ENCODE assay signal across 15 mouse cellular contexts in genomic region chr8:88928675-88929377, GRCm38 (mm10).
DNase-seq lines count a peak whose midpoint lies in the region; ATAC-seq lines count a peak whose summit lies in the region.
"Had no signal": no experiment of that assay in that cellular context is flagged by ENCODE, and none has a peak within 500 bp of the region (broad histone marks: within the 10 kb centered on the region; RNA-seq: fewer than 3 reads in every experiment).

No protein-coding gene starts in this region.

- H3K27me3 ChIP-seq in embryonic facial prominence, embryonic 13.5 days, result peaks cover 8% of the 10 kb centered on the region; the same call in 1 of the 2 replicates
- H3K27me3 ChIP-seq in limb, embryonic 13.5 days, result peaks cover 44% of the 10 kb centered on the region
- H3K27me3 ChIP-seq: liver, embryonic 13.5 days had no signal

- H3K4me1 ChIP-seq in embryonic facial prominence, embryonic 13.5 days, result peaks cover 16% of the 10 kb centered on the region
- peaks cover 27% of the 10 kb centered on the region for H3K4me1 ChIP-seq in limb, embryonic 13.5 days
- H3K4me1 ChIP-seq: liver, embryonic 13.5 days had no signal

- 16% methylated on average over 7 of the region's 7 CpGs for WGBS in embryonic facial prominence, embryonic 13.5 days
- 11% methylated on average over 7 of the region's 7 CpGs for WGBS in limb, embryonic 13.5 days

- no peak overlapping the region for H3K9ac ChIP-seq in embryonic facial prominence, embryonic 13.5 days
- H3K9ac ChIP-seq in limb, embryonic 13.5 days, result no peak overlapping the region
- H3K9ac ChIP-seq: liver, embryonic 13.5 days had no signal

- ATAC-seq in embryonic facial prominence, embryonic 13.5 days (ENCODE audit: insufficient number of reproducible peaks, insufficient read depth, low FRiP score, low TSS enrichment, low read depth), result no peak
- peak; percentile 76 for ATAC-seq in limb, embryonic 13.5 days (ENCODE audit: low FRiP score, low read depth)
- no peak for ATAC-seq in megakaryocyte, adult 5-6 weeks (ENCODE audit: poor library complexity, severe bottlenecking)
- ATAC-seq: midbrain, embryonic 16.5 days had no signal

- no peaks in the 10 kb centered on the region for H3K9me3 ChIP-seq in embryonic facial prominence, embryonic 13.5 days
- H3K9me3 ChIP-seq in limb, embryonic 13.5 days, result no peaks in the 10 kb centered on the region
- H3K9me3 ChIP-seq: liver, embryonic 13.5 days had no signal

- H3K36me3 ChIP-seq in embryonic facial prominence, embryonic 13.5 days, result no peaks in the 10 kb centered on the region
- no peaks in the 10 kb centered on the region for H3K36me3 ChIP-seq in limb, embryonic 13.5 days
- H3K36me3 ChIP-seq: G1E; liver, embryonic 13.5 days had no signal

- H3K27ac ChIP-seq in embryonic facial prominence, embryonic 13.5 days, result peak overlapping the region; percentile 1; the same call in 1 of the 2 replicates
- H3K27ac ChIP-seq in limb, embryonic 13.5 days, result peak overlapping the region; percentile 52; the same call in 1 of the 2 replicates
- H3K27ac ChIP-seq: liver, embryonic 13.5 days had no signal

- peak; percentile 35 for DNase-seq in embryo, embryonic 11 days
- no peak for DNase-seq in embryo, embryonic 10.5 days (ENCODE audit: low spot score)
- peak; percentile 25 to 50 for DNase-seq in layer of hippocampus, postnatal 10 days (ENCODE audit: low spot score in 2 of 2)
- DNase-seq in layer of hippocampus, adult 9-10 months (ENCODE audit: low spot score), result no peak
- DNase-seq in heart, postnatal 36 days, result no peak
- DNase-seq: adrenal gland, postnatal 10 days; cerebellum, adult 2 months; liver, embryonic 13.5 days; retina, postnatal 1 day had no signal

- H3K4me2 ChIP-seq in embryonic facial prominence, embryonic 13.5 days, result no peak overlapping the region
- H3K4me2 ChIP-seq in limb, embryonic 13.5 days (replicated peaks), result peak overlapping the region; percentile 23
- H3K4me2 ChIP-seq: liver, embryonic 13.5 days had no signal

- intact Hi-C loops in heart, postnatal 36 days (cut with DNase I), result no loop called here

- H3K4me3 ChIP-seq in embryonic facial prominence, embryonic 13.5 days, result no peak overlapping the region
- no peak overlapping the region for H3K4me3 ChIP-seq in limb, embryonic 13.5 days
- H3K4me3 ChIP-seq: erythroblast, embryonic 14.5 days; liver, embryonic 13.5 days had no signal

Comparison
In these comparisons a context has a peak if more than half of its experiments do, and no peak if none do; other contexts are left out.
1. DNase-seq: peak in embryo, embryonic 11 days (single experiment) and layer of hippocampus, postnatal 10 days (2 of 2); none in embryo, embryonic 10.5 days (single experiment), layer of hippocampus, adult 9-10 months (single experiment) and heart, postnatal 36 days (0 of 2).